Mouse (Mus musculus) embryonic facial prominence, embryonic 15.5 days (tissue): ENCODE data around the gene Tescl. TPM values are rescaled to one million over a fixed set of nuclear protein-coding genes. Genes with fewer than 3 reads are reported as not detected.

Source experiments
- ATAC-seq: fragments of 200-750 bp; cut with Nextera tagmentation; 2 replicates; pipeline ENCODE4 v1.8.0; 2017; ENCODE audit warnings: low read depth, moderate TSS enrichment; ENCODE audit not compliant: insufficient number of reproducible peaks, low FRiP score, low TSS enrichment
- H3K27ac ChIP-seq: fragments of 300-500 bp; sonication (generic); replicated peaks from 2 replicates; pipeline ENCODE4 v1.5.1; 2015; ENCODE audit warnings: mild to moderate bottlenecking, inconsistent platforms
- H3K27me3 ChIP-seq: fragments of 300-500 bp; sonication (generic); 2 replicates; pipeline ENCODE4 v1.6.1; 2015; ENCODE audit warnings: inconsistent platforms
- H3K36me3 ChIP-seq: fragments of 300-500 bp; sonication (generic); 2 replicates; pipeline ENCODE4 v1.6.1; 2015; ENCODE audit warnings: mild to moderate bottlenecking, inconsistent platforms
- H3K4me1 ChIP-seq: fragments of 300-500 bp; sonication (generic); 2 replicates; pipeline ENCODE4 v1.6.1; 2015; ENCODE audit warnings: inconsistent platforms
- H3K4me2 ChIP-seq: fragments of 300-500 bp; sonication (generic); replicated peaks from 2 replicates; pipeline ENCODE4 v1.6.1; 2015; ENCODE audit warnings: mild to moderate bottlenecking, inconsistent platforms
- H3K4me3 ChIP-seq: fragments of 300-500 bp; sonication (generic); replicated peaks from 2 replicates; pipeline ENCODE4 v1.5.1; 2015; ENCODE audit warnings: mild to moderate bottlenecking, inconsistent platforms
- H3K9ac ChIP-seq: fragments of 300-500 bp; sonication (generic); 2 replicates; pipeline ENCODE4 v1.6.1; 2015; ENCODE audit warnings: inconsistent platforms
- H3K9me3 ChIP-seq: fragments of 300-500 bp; sonication (generic); replicated peaks from 2 replicates; pipeline ENCODE4 v1.6.1; 2016; ENCODE audit warnings: inconsistent platforms
- WGBS: fragments of 180-500 bp; shearing (Covaris S2); methylation state at CpG from one replicate; pipeline ENCODE4 v1.1.7; 2015; 5-methylcytosine and 5-hydroxymethylcytosine counted together
- polyA plus RNA-seq: library from polyadenylated mRNA; unstranded; fragments of >200 nt; fragmentation: Nextera tagmentation; extraction: Ambion mirVana; gene quantifications from 2 replicates; pipeline ENCODE4 v1.2.1, GENCODE M21; 2015

Gene Tescl
- polyA plus RNA-seq, 1 experiment from 2014 or later = not detected

- no peak for ATAC-seq
- H3K27me3 ChIP-seq = no peaks in the 10 kb centered on the region
- no peak overlapping the region for H3K27ac ChIP-seq
- H3K4me3 ChIP-seq = no peak overlapping the region
- H3K4me2 ChIP-seq = peak overlapping the region; percentile 81
- H3K4me1 ChIP-seq = peaks cover 17% of the 10 kb centered on the region
- 93% methylated on average over 15 of the region's 15 CpGs for WGBS
- no peaks in the 10 kb centered on the region for H3K9me3 ChIP-seq
- peaks cover 59% of the 10 kb centered on the region for H3K36me3 ChIP-seq
- H3K9ac ChIP-seq = no peak overlapping the region
Observed at GRCm38 (mm10) chr7:24297361-24298095, 36.2 kb downstream of the Tescl start.

- H3K27me3 ChIP-seq = no peaks in the 10 kb centered on the region
- H3K27ac ChIP-seq = no peak overlapping the region
- H3K9ac ChIP-seq = no peak overlapping the region
- H3K36me3 ChIP-seq = peaks cover 62% of the 10 kb centered on the region
- no peak for ATAC-seq
- no peak overlapping the region for H3K4me3 ChIP-seq
- no peaks in the 10 kb centered on the region for H3K9me3 ChIP-seq
- H3K4me1 ChIP-seq = peaks cover 17% of the 10 kb centered on the region
- WGBS = 95% methylated on average over 7 of the region's 7 CpGs
- no peak overlapping the region for H3K4me2 ChIP-seq
Observed at GRCm38 (mm10) chr7:24296386-24296785, 37.4 kb downstream of the Tescl start.

GRCm38 (mm10) chr7:24295376-24295775 is 38.4 kb downstream of the Tescl start:
- ATAC-seq = no peak
- Histone ChIP-seq H3K27ac (no peak overlapping the region), H3K36me3 (peaks cover 72% of the 10 kb centered on the region), H3K4me3 (no peak overlapping the region), H3K4me2 (no peak overlapping the region), H3K27me3 (no peaks in the 10 kb centered on the region), H3K4me1 (peaks cover 11% of the 10 kb centered on the region), H3K9ac (no peak overlapping the region), H3K9me3 (no peaks in the 10 kb centered on the region)
- WGBS = 94% methylated on average over 7 of the region's 7 CpGs

GRCm38 (mm10) chr7:24294763-24295162 is 39.0 kb downstream of the Tescl start:
- 92% methylated on average over 4 of the region's 4 CpGs for WGBS
- no peak overlapping the region for H3K27ac ChIP-seq
- ATAC-seq = no peak
- H3K9me3 ChIP-seq = no peaks in the 10 kb centered on the region
- no peak overlapping the region for H3K4me3 ChIP-seq
- H3K4me1 ChIP-seq = peaks cover 8% of the 10 kb centered on the region
- no peaks in the 10 kb centered on the region for H3K27me3 ChIP-seq
- no peak overlapping the region for H3K9ac ChIP-seq
- peaks cover 78% of the 10 kb centered on the region for H3K36me3 ChIP-seq
- no peak overlapping the region for H3K4me2 ChIP-seq

- H3K4me3 ChIP-seq = no peak overlapping the region
- peaks cover 88% of the 10 kb centered on the region for H3K36me3 ChIP-seq
- no peak for ATAC-seq
- no peak overlapping the region for H3K9ac ChIP-seq
- H3K9me3 ChIP-seq = no peaks in the 10 kb centered on the region
- WGBS = 82% methylated on average over 12 of the region's 12 CpGs
- no peaks in the 10 kb centered on the region for H3K27me3 ChIP-seq
- H3K4me1 ChIP-seq = peaks cover 6% of the 10 kb centered on the region
- no peak overlapping the region for H3K4me2 ChIP-seq
- H3K27ac ChIP-seq = no peak overlapping the region
Observed at GRCm38 (mm10) chr7:24293061-24293851, 40.5 kb downstream of the Tescl start.

- Histone ChIP-seq H3K27ac (no peak overlapping the region), H3K9ac (no peak overlapping the region), H3K36me3 (peaks cover 87% of the 10 kb centered on the region), H3K4me2 (no peak overlapping the region), H3K27me3 (no peaks in the 10 kb centered on the region), H3K9me3 (no peaks in the 10 kb centered on the region), H3K4me1 (no peaks in the 10 kb centered on the region), H3K4me3 (no peak overlapping the region)
- no peak for ATAC-seq
- WGBS = 90% methylated on average over 27 of the region's 27 CpGs
Observed at GRCm38 (mm10) chr7:24291387-24292090, 42.2 kb downstream of the Tescl start.

- no peak overlapping the region for H3K4me3 ChIP-seq
- no peaks in the 10 kb centered on the region for H3K9me3 ChIP-seq
- no peaks in the 10 kb centered on the region for H3K27me3 ChIP-seq
- no peak overlapping the region for H3K27ac ChIP-seq
- ATAC-seq = no peak
- no peak overlapping the region for H3K9ac ChIP-seq
- WGBS = 95% methylated on average over 4 of the region's 4 CpGs
- H3K4me1 ChIP-seq = no peaks in the 10 kb centered on the region
- no peak overlapping the region for H3K4me2 ChIP-seq
- H3K36me3 ChIP-seq = peaks cover 74% of the 10 kb centered on the region
Observed at GRCm38 (mm10) chr7:24290106-24290693, 43.5 kb downstream of the Tescl start.

- 88% methylated on average over 6 of the region's 6 CpGs for WGBS
- Histone ChIP-seq H3K9me3 (no peaks in the 10 kb centered on the region), H3K36me3 (peaks cover 57% of the 10 kb centered on the region), H3K4me2 (no peak overlapping the region), H3K4me3 (no peak overlapping the region), H3K4me1 (no peaks in the 10 kb centered on the region), H3K27me3 (no peaks in the 10 kb centered on the region), H3K9ac (no peak overlapping the region), H3K27ac (no peak overlapping the region)
- no peak for ATAC-seq
Observed at GRCm38 (mm10) chr7:24288512-24288911, 45.2 kb downstream of the Tescl start.

- Histone ChIP-seq H3K4me3 (no peak overlapping the region), H3K4me1 (no peaks in the 10 kb centered on the region), H3K9ac (no peak overlapping the region), H3K4me2 (no peak overlapping the region), H3K36me3 (peaks cover 49% of the 10 kb centered on the region), H3K27me3 (no peaks in the 10 kb centered on the region), H3K27ac (no peak overlapping the region), H3K9me3 (no peaks in the 10 kb centered on the region)
- 82% methylated on average over 5 of the region's 5 CpGs for WGBS
- ATAC-seq = no peak
Observed at GRCm38 (mm10) chr7:24287670-24288069, 46.1 kb downstream of the Tescl start.

- H3K9me3 ChIP-seq = no peaks in the 10 kb centered on the region
- no peak overlapping the region for H3K27ac ChIP-seq
- H3K9ac ChIP-seq = no peak overlapping the region
- H3K36me3 ChIP-seq = peaks cover 41% of the 10 kb centered on the region
- H3K4me1 ChIP-seq = no peaks in the 10 kb centered on the region
- ATAC-seq = no peak
- H3K4me2 ChIP-seq = no peak overlapping the region
- H3K27me3 ChIP-seq = no peaks in the 10 kb centered on the region
- no peak overlapping the region for H3K4me3 ChIP-seq
- 82% methylated on average over 4 of the region's 4 CpGs for WGBS
Observed at GRCm38 (mm10) chr7:24286916-24287315, 46.8 kb downstream of the Tescl start.

- no peak for ATAC-seq
- H3K36me3 ChIP-seq = peaks cover 33% of the 10 kb centered on the region
- no peak overlapping the region for H3K4me2 ChIP-seq
- H3K27me3 ChIP-seq = no peaks in the 10 kb centered on the region
- H3K27ac ChIP-seq = no peak overlapping the region
- no peaks in the 10 kb centered on the region for H3K4me1 ChIP-seq
- H3K4me3 ChIP-seq = no peak overlapping the region
- H3K9ac ChIP-seq = no peak overlapping the region
- WGBS = 49% methylated on average over 4 of the region's 4 CpGs
- H3K9me3 ChIP-seq = no peaks in the 10 kb centered on the region
Observed at GRCm38 (mm10) chr7:24286090-24286489, 47.6 kb downstream of the Tescl start.
